Mouse (Mus musculus): Measurements from ENCODE around the gene Nup62.

Gene Nup62

GRCm38 (mm10) chr7:44818751-44819235 lies 2.9 kb downstream of the Nup62 start:
- no peak for DNase-seq (ENCODE audit: low spot score)

- DNase-seq (ENCODE audit: low spot score) = no peak
Observed at GRCm38 (mm10) chr7:44819391-44819790, 3.5 kb downstream of the Nup62 start.

- no peak for DNase-seq (ENCODE audit: low spot score)
Observed at GRCm38 (mm10) chr7:44819863-44820262, 4.0 kb downstream of the Nup62 start.

GRCm38 (mm10) chr7:44820525-44820924 lies 4.6 kb downstream of the Nup62 start:
- no peak for DNase-seq (ENCODE audit: low spot score)

GRCm38 (mm10) chr7:44821666-44822448 lies 6.0 kb downstream of the Nup62 start:
- DNase-seq (ENCODE audit: low spot score) = no peak

- peak; percentile 35 for DNase-seq (ENCODE audit: low spot score)
Observed at GRCm38 (mm10) chr7:44823409-44823808, 7.5 kb downstream of the Nup62 start.

GRCm38 (mm10) chr7:44824872-44825271 lies 9.0 kb downstream of the Nup62 start:
- DNase-seq (ENCODE audit: low spot score) = peak; percentile 84

GRCm38 (mm10) chr7:44826771-44827170 lies 10.9 kb downstream of the Nup62 start:
- no peak for DNase-seq (ENCODE audit: low spot score)

GRCm38 (mm10) chr7:44828706-44829105 lies 12.8 kb downstream of the Nup62 start:
- no peak for DNase-seq (ENCODE audit: low spot score)

GRCm38 (mm10) chr7:44832763-44833162 lies 16.9 kb downstream of the Nup62 start:
- DNase-seq (ENCODE audit: low spot score) = no peak

- no peak for DNase-seq (ENCODE audit: low spot score)
Observed at GRCm38 (mm10) chr7:44835373-44836015, 19.6 kb downstream of the Nup62 start.

- DNase-seq (ENCODE audit: low spot score) = no peak
Observed at GRCm38 (mm10) chr7:44836016-44836404, 20.1 kb downstream of the Nup62 start.

GRCm38 (mm10) chr7:44836423-44837053 lies 20.6 kb downstream of the Nup62 start:
- no peak for DNase-seq (ENCODE audit: low spot score)

GRCm38 (mm10) chr7:44838073-44838472 lies 22.2 kb downstream of the Nup62 start:
- DNase-seq (ENCODE audit: low spot score) = no peak

GRCm38 (mm10) chr7:44839171-44839490 lies 23.2 kb downstream of the Nup62 start:
- DNase-seq (ENCODE audit: low spot score) = no peak

GRCm38 (mm10) chr7:44839491-44840191 lies 23.8 kb downstream of the Nup62 start:
- peak; percentile 55 for DNase-seq (ENCODE audit: low spot score)

GRCm38 (mm10) chr7:44840426-44840825 lies 24.5 kb downstream of the Nup62 start:
- no peak for DNase-seq (ENCODE audit: low spot score)

- DNase-seq (ENCODE audit: low spot score) = no peak
Observed at GRCm38 (mm10) chr7:44841825-44842463, 26.1 kb downstream of the Nup62 start.

- DNase-seq (ENCODE audit: low spot score) = no peak
Observed at GRCm38 (mm10) chr7:44845006-44845405, 29.1 kb downstream of the Nup62 start.

GRCm38 (mm10) chr7:44846804-44847203 lies 30.9 kb downstream of the Nup62 start:
- DNase-seq (ENCODE audit: low spot score) = no peak

GRCm38 (mm10) chr7:44847772-44848171 lies 31.9 kb downstream of the Nup62 start:
- no peak for DNase-seq (ENCODE audit: low spot score)

Measured in embryo, embryonic 10.5 days (tissue).